Mouse (Mus musculus): Measurements from ENCODE around the gene Triobp. TPM values are rescaled to one million over a fixed set of nuclear protein-coding genes. Genes with fewer than 3 reads are reported as not detected.

Gene Triobp
- polyA plus RNA-seq, 1 experiment from 2014 or later, result 29.3 TPM

DNA sequence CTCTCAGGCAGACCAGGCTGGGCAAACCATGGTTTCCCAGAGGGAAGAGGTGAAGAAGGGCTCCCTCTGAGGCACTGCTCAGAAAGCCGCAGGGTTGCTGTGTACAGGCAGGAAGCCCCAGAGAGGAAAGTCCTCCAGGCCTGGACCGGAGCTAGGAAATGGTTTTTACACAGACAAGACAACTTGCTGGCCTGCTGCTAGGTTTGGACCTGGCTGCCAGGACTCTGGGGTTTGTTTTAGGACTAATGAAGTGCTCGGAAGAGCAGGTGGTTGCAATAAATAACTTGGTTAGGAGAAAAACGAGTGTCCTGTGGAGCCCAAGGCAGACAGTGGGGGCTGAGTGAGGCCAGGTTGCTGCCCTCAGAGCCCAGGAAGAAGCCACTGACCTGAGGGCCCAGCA, 100.7 kb downstream of the Triobp start:
- whole genome bisulfite sequencing, result 71% methylated on average over 4 of the region's 4 CpGs
- DNase-seq (ENCODE audit: low spot score), result no peak
- Histone ChIP-seq H3K4me3 (ENCODE audit: low read depth, low read length) (no peak overlapping the region), H3K9ac (ENCODE audit: low read length) (no peak overlapping the region), H3K4me2 (ENCODE audit: low read length) (no peak overlapping the region), H3K4me1 (ENCODE audit: control insufficient read depth, insufficient read depth, low read length) (peaks cover 2% of the 10 kb centered on the region; the same call in 1 of the 2 replicates), H3K36me3 (ENCODE audit: control insufficient read depth, insufficient read depth, low read length) (peaks cover 10% of the 10 kb centered on the region), H3K27ac (ENCODE audit: low read depth, low read length) (no peak overlapping the region), H3K9me3 (replicated peaks; ENCODE audit: control insufficient read depth, low read length) (no peaks in the 10 kb centered on the region), H3K27me3 (replicated peaks; ENCODE audit: control insufficient read depth, insufficient read depth, low read length) (peaks cover 7% of the 10 kb centered on the region)
- ATAC-seq, result no peak

DNA sequence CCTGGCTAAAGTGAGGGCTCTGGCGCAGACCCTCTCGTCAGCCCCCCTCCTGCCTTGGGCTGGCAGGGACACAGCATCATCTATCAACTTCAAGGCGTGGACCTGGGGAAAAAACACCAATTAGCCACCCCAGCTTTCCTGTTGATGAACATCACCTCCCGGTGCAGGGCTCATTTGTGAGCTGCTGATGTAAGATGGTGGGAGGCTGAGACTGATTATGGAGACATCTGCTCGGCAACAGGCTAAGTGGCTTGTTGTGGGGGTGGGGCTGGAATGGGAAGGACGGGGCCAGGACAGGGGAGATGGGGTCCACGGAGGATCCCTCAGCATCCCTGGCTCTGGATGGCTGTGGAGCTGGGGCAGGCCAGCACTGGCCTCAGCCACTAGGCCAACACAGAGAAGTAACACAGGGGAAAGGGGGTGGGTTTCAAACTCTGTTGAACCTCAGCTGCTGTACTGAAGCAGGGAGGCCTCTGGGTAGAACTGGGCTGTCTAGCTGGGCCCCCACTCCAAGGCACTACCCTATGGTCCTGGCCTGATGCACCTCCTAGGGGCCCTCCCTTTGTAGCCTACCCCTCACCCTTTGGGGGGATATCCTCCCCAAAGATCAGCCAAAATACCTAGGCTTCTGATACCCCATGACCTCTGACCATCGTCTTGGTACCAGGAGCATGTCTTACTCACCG, 102.8 kb downstream of the Triobp start:
- Histone ChIP-seq H3K9me3 (replicated peaks; ENCODE audit: control insufficient read depth, low read length) (no peaks in the 10 kb centered on the region), H3K36me3 (ENCODE audit: control insufficient read depth, insufficient read depth, low read length) (peaks cover 31% of the 10 kb centered on the region), H3K27me3 (replicated peaks; ENCODE audit: control insufficient read depth, insufficient read depth, low read length) (no peaks in the 10 kb centered on the region), H3K4me1 (ENCODE audit: control insufficient read depth, insufficient read depth, low read length) (0 out of 2 replicates have a peak, but pooled peaks cover 2% of the 10 kb centered on the region), H3K9ac (ENCODE audit: low read length) (no peak overlapping the region), H3K4me3 (ENCODE audit: low read depth, low read length) (no peak overlapping the region), H3K27ac (ENCODE audit: low read depth, low read length) (no peak overlapping the region), H3K4me2 (ENCODE audit: low read length) (no peak overlapping the region)
- no peak for DNase-seq (ENCODE audit: low spot score)
- ATAC-seq, result no peak
- WGBS, result 52% methylated on average over 9 of the region's 9 CpGs

DNA sequence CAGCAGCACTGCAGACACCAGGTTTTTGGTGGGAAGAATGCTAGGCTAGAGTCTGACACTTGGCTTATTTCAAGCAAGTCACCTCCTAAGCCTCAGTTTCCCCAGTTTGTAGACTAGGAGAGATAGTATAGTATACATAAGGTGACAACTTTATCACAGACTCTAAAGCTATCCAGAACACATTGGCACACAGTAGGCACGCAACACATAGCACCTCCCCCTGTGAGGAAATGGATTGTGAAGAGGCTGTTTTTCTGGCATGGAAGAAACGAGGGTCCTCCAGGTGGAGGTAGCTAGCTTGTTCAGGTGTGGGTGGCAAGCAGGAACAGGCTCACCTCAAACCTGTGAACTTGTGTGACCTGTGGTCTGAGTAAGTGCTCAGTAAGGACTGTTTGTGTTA, 103.4 kb downstream of the Triobp start:
- Histone ChIP-seq H3K4me1 (ENCODE audit: control insufficient read depth, insufficient read depth, low read length) (0 out of 2 replicates have a peak, but pooled peaks cover 2% of the 10 kb centered on the region), H3K9me3 (replicated peaks; ENCODE audit: control insufficient read depth, low read length) (no peaks in the 10 kb centered on the region), H3K36me3 (ENCODE audit: control insufficient read depth, insufficient read depth, low read length) (peaks cover 38% of the 10 kb centered on the region), H3K27ac (ENCODE audit: low read depth, low read length) (no peak overlapping the region), H3K4me3 (ENCODE audit: low read depth, low read length) (no peak overlapping the region), H3K4me2 (ENCODE audit: low read length) (no peak overlapping the region), H3K9ac (ENCODE audit: low read length) (no peak overlapping the region), H3K27me3 (replicated peaks; ENCODE audit: control insufficient read depth, insufficient read depth, low read length) (no peaks in the 10 kb centered on the region)
- no peak for DNase-seq (ENCODE audit: low spot score)
- WGBS, result 86% methylated on average over 2 of the region's 2 CpGs
- no peak for ATAC-seq

GRCm38 (mm10) chr15:79051461-79052360, 104.2 kb downstream of the Triobp start:
- ATAC-seq, result no peak
- Histone ChIP-seq H3K9ac (ENCODE audit: low read length) (no peak overlapping the region), H3K27ac (ENCODE audit: low read depth, low read length) (no peak overlapping the region), H3K36me3 (ENCODE audit: control insufficient read depth, insufficient read depth, low read length) (peaks cover 45% of the 10 kb centered on the region), H3K4me3 (ENCODE audit: low read depth, low read length) (no peak overlapping the region), H3K9me3 (replicated peaks; ENCODE audit: control insufficient read depth, low read length) (no peaks in the 10 kb centered on the region), H3K27me3 (replicated peaks; ENCODE audit: control insufficient read depth, insufficient read depth, low read length) (no peaks in the 10 kb centered on the region), H3K4me2 (ENCODE audit: low read length) (no peak overlapping the region), H3K4me1 (ENCODE audit: control insufficient read depth, insufficient read depth, low read length) (0 out of 2 replicates have a peak, but pooled peaks cover 2% of the 10 kb centered on the region)
- DNase-seq (ENCODE audit: low spot score), result no peak
- 83% methylated on average over 13 of the region's 13 CpGs for WGBS

- Histone ChIP-seq H3K4me1 (ENCODE audit: control insufficient read depth, insufficient read depth, low read length) (0 out of 2 replicates have a peak, but pooled peaks cover 2% of the 10 kb centered on the region), H3K4me2 (ENCODE audit: low read length) (no peak overlapping the region), H3K4me3 (ENCODE audit: low read depth, low read length) (no peak overlapping the region), H3K36me3 (ENCODE audit: control insufficient read depth, insufficient read depth, low read length) (peaks cover 52% of the 10 kb centered on the region), H3K9me3 (replicated peaks; ENCODE audit: control insufficient read depth, low read length) (no peaks in the 10 kb centered on the region), H3K27me3 (replicated peaks; ENCODE audit: control insufficient read depth, insufficient read depth, low read length) (no peaks in the 10 kb centered on the region), H3K27ac (ENCODE audit: low read depth, low read length) (no peak overlapping the region), H3K9ac (ENCODE audit: low read length) (no peak overlapping the region)
- DNase-seq (ENCODE audit: low spot score), result no peak
- WGBS, result 91% methylated on average over 2 of the region's 2 CpGs
- ATAC-seq, result no peak
These were observed 104.8 kb downstream of the Triobp start for GRCm38 (mm10) chr15:79052366-79052765.

Small RNA genes within 50 kb of the gene (microRNA-seq; reads per million reads assigned to microRNA genes)
- 1.5 reads per million, percentile 5 among the genes with 10 or more reads in this experiment for gene Mir6956

Other genes starting within 250 kb of the Triobp start
- gene Elfn2, start 229.0 kb upstream of the Triobp start, polyA plus RNA-seq (2014; fragmentation: Nextera tagmentation; extraction: Ambion mirVana), result 3.7 and 5.3 TPM in 2 replicates
- 48.2 and 51.5 TPM in 2 replicates for gene Mfng, start 174.2 kb upstream of the Triobp start, polyA plus RNA-seq (2014; fragmentation: Nextera tagmentation; extraction: Ambion mirVana)
- gene Card10, start 144.7 kb upstream of the Triobp start, polyA plus RNA-seq (2014; fragmentation: Nextera tagmentation; extraction: Ambion mirVana), result 1.1 and 1.4 TPM in 2 replicates
- 5.1 and 8.0 TPM in 2 replicates for gene Cdc42ep1, start 105.1 kb upstream of the Triobp start, polyA plus RNA-seq (2014; fragmentation: Nextera tagmentation; extraction: Ambion mirVana)
- gene Lgals2, start 92.2 kb upstream of the Triobp start, polyA plus RNA-seq (2014; fragmentation: Nextera tagmentation; extraction: Ambion mirVana), result not detected in 2 replicates
- gene Gga1, start 70.5 kb upstream of the Triobp start, polyA plus RNA-seq (2014; fragmentation: Nextera tagmentation; extraction: Ambion mirVana), result 34.8 and 46.5 TPM in 2 replicates
- gene Gm49510, start 48.1 kb upstream of the Triobp start, polyA plus RNA-seq (2014; fragmentation: Nextera tagmentation; extraction: Ambion mirVana), result not detected in 2 replicates
- 4.2 and 5.8 TPM in 2 replicates for gene Sh3bp1, start 48.0 kb upstream of the Triobp start, polyA plus RNA-seq (2014; fragmentation: Nextera tagmentation; extraction: Ambion mirVana)
- gene Pdxp, start 33.8 kb upstream of the Triobp start, polyA plus RNA-seq (2014; fragmentation: Nextera tagmentation; extraction: Ambion mirVana), result 101 and 109 TPM in 2 replicates
- gene Lgals1, start 21.0 kb upstream of the Triobp start, polyA plus RNA-seq (2014; fragmentation: Nextera tagmentation; extraction: Ambion mirVana), result 89.0 and 98.0 TPM in 2 replicates
- gene Nol12, start 12.8 kb upstream of the Triobp start, polyA plus RNA-seq (2014; fragmentation: Nextera tagmentation; extraction: Ambion mirVana), result 63.4 and 73.8 TPM in 2 replicates
- gene H1f0, start 80.7 kb downstream of the Triobp start, polyA plus RNA-seq (2014; fragmentation: Nextera tagmentation; extraction: Ambion mirVana), result 155 and 238 TPM in 2 replicates
- gene Galr3, start 94.2 kb downstream of the Triobp start, polyA plus RNA-seq (2014; fragmentation: Nextera tagmentation; extraction: Ambion mirVana), result not detected in 2 replicates
- 51.3 and 53.3 TPM in 2 replicates for gene Ankrd54, start 115.2 kb downstream of the Triobp start, polyA plus RNA-seq (2014; fragmentation: Nextera tagmentation; extraction: Ambion mirVana)
- gene Eif3l, start 127.5 kb downstream of the Triobp start, polyA plus RNA-seq (2014; fragmentation: Nextera tagmentation; extraction: Ambion mirVana), result 191 and 209 TPM in 2 replicates
- 5.7 and 6.3 TPM in 2 replicates for gene Micall1, start 161.2 kb downstream of the Triobp start, polyA plus RNA-seq (2014; fragmentation: Nextera tagmentation; extraction: Ambion mirVana)
- 319 and 356 TPM in 2 replicates for gene Polr2f, start 193.3 kb downstream of the Triobp start, polyA plus RNA-seq (2014; fragmentation: Nextera tagmentation; extraction: Ambion mirVana)
- 14.8 and 17.1 TPM in 2 replicates for gene 1700088E04Rik, start 193.5 kb downstream of the Triobp start, polyA plus RNA-seq (2014; fragmentation: Nextera tagmentation; extraction: Ambion mirVana)
- 0.89 and 1.9 TPM in 2 replicates for gene Sox10, start 217.5 kb downstream of the Triobp start, polyA plus RNA-seq (2014; fragmentation: Nextera tagmentation; extraction: Ambion mirVana)

Measured in forebrain, embryonic 14.5 days (tissue).